Mouse (Mus musculus) liver, embryonic 16.5 days (tissue): ENCODE measurements at regions not wholly inside any gene's neighbourhood (a gene's known extent, or its start where the extent isn't known, plus 50 kb on each side); places are given as distances from the start of the nearest gene placed in this dataset.

ENCODE experiments used
- ATAC-seq: fragments of 200-750 bp; cut with Nextera tagmentation; 2 replicates; pipeline ENCODE4 v1.8.0; 2017; ENCODE audit warnings: low read depth, mild to moderate bottlenecking, moderate number of reproducible peaks, moderate library complexity
- H3K27ac ChIP-seq: fragments of 300-500 bp; sonication (generic); 2 replicates; pipeline ENCODE4 v1.5.1; 2014; ENCODE audit warnings: mild to moderate bottlenecking, low read length
- H3K27me3 ChIP-seq: fragments of 300-500 bp; sonication (generic); 2 replicates; pipeline ENCODE4 v1.6.1; 2014; ENCODE audit warnings: low read depth, low read length, mixed read lengths; ENCODE audit not compliant: control insufficient read depth, insufficient read depth
- H3K36me3 ChIP-seq: fragments of 300-500 bp; sonication (generic); 2 replicates; pipeline ENCODE4 v1.6.1; 2014; ENCODE audit warnings: mild to moderate bottlenecking; ENCODE audit not compliant: control insufficient read depth, insufficient read depth
- H3K4me1 ChIP-seq: fragments of 300-500 bp; sonication (generic); 2 replicates; pipeline ENCODE4 v1.6.1; 2014; ENCODE audit warnings: low read depth, low read length, mixed read lengths; ENCODE audit not compliant: control insufficient read depth
- H3K4me2 ChIP-seq: fragments of 300-500 bp; sonication (generic); 2 replicates; pipeline ENCODE4 v1.6.1; 2014; ENCODE audit warnings: low read depth, low read length, mixed read lengths
- H3K4me3 ChIP-seq: fragments of 300-500 bp; sonication (generic); 2 replicates; pipeline ENCODE4 v1.5.1; 2014; ENCODE audit warnings: low read depth, mild to moderate bottlenecking, low read length
- H3K9ac ChIP-seq: fragments of 300-500 bp; sonication (generic); 2 replicates; pipeline ENCODE4 v1.6.1; 2014; ENCODE audit warnings: low read depth, low read length
- H3K9me3 ChIP-seq: fragments of 300-500 bp; sonication (generic); replicated peaks from 2 replicates; pipeline ENCODE4 v1.6.1; 2016; ENCODE audit warnings: low read length; ENCODE audit not compliant: control insufficient read depth
- WGBS: fragments of 180-500 bp; shearing (Covaris S2); extraction: QIAGEN DNeasy Blood & Tissue Kit; methylation state at CpG from one replicate; pipeline ENCODE4 v1.1.7; 2014; ENCODE audit not compliant: insufficient replicate concordance; 5-methylcytosine and 5-hydroxymethylcytosine counted together

- ATAC-seq = no peak
- H3K4me3 ChIP-seq = no peak overlapping the region
Measured at GRCm38 (mm10) chr2:147895691-147896090, 151.1 kb downstream of the Foxa2 start.

GRCm38 (mm10) chr2:147894213-147894612 is 152.6 kb downstream of the Foxa2 start:
- no peak overlapping the region for H3K4me2 ChIP-seq
- no peaks in the 10 kb centered on the region for H3K4me1 ChIP-seq
- no peaks in the 10 kb centered on the region for H3K9me3 ChIP-seq
- 43% methylated on average over 1 of the region's 1 CpGs for WGBS
- H3K27me3 ChIP-seq = no peaks in the 10 kb centered on the region
- no peak overlapping the region for H3K4me3 ChIP-seq
- no peak for ATAC-seq
- no peak overlapping the region for H3K9ac ChIP-seq
- H3K27ac ChIP-seq = no peak overlapping the region
- H3K36me3 ChIP-seq = no peaks in the 10 kb centered on the region

More at GRCm38 (mm10) chr2:147895691-147896090, 151.1 kb downstream of the Foxa2 start:
- H3K27ac ChIP-seq = no peak overlapping the region
- 0% methylated on average over 1 of the region's 1 CpGs for WGBS
- H3K4me1 ChIP-seq = no peaks in the 10 kb centered on the region
- H3K27me3 ChIP-seq = no peaks in the 10 kb centered on the region
- no peak overlapping the region for H3K9ac ChIP-seq
- H3K9me3 ChIP-seq = no peaks in the 10 kb centered on the region
- no peak overlapping the region for H3K4me2 ChIP-seq
- H3K36me3 ChIP-seq = no peaks in the 10 kb centered on the region

GRCm38 (mm10) chr2:147886191-147886590 is 160.6 kb downstream of the Foxa2 start:
- no peak overlapping the region for H3K9ac ChIP-seq
- no peaks in the 10 kb centered on the region for H3K9me3 ChIP-seq
- H3K4me2 ChIP-seq = no peak overlapping the region
- H3K36me3 ChIP-seq = no peaks in the 10 kb centered on the region
- H3K4me1 ChIP-seq = no peaks in the 10 kb centered on the region
- WGBS = 37% methylated on average over 6 of the region's 6 CpGs
- H3K27me3 ChIP-seq = no peaks in the 10 kb centered on the region
- no peak for ATAC-seq
- H3K27ac ChIP-seq = no peak overlapping the region
- no peak overlapping the region for H3K4me3 ChIP-seq

GRCm38 (mm10) chr2:147877907-147878306 is 168.9 kb downstream of the Foxa2 start:
- no peaks in the 10 kb centered on the region for H3K9me3 ChIP-seq
- no peak overlapping the region for H3K9ac ChIP-seq
- H3K27me3 ChIP-seq = no peaks in the 10 kb centered on the region
- H3K4me3 ChIP-seq = no peak overlapping the region
- H3K4me2 ChIP-seq = no peak overlapping the region
- H3K4me1 ChIP-seq = no peaks in the 10 kb centered on the region
- 36% methylated on average over 13 of the region's 13 CpGs for WGBS
- no peaks in the 10 kb centered on the region for H3K36me3 ChIP-seq
- ATAC-seq = no peak
- H3K27ac ChIP-seq = no peak overlapping the region

- 18% methylated on average over 4 of the region's 4 CpGs for WGBS
- ATAC-seq = no peak
- no peak overlapping the region for H3K27ac ChIP-seq
- H3K36me3 ChIP-seq = no peaks in the 10 kb centered on the region
- no peak overlapping the region for H3K9ac ChIP-seq
- no peak overlapping the region; the same call in 1 of the 2 replicates for H3K4me3 ChIP-seq
- H3K4me2 ChIP-seq = no peak overlapping the region
- no peaks in the 10 kb centered on the region for H3K27me3 ChIP-seq
- H3K9me3 ChIP-seq = no peaks in the 10 kb centered on the region
- no peaks in the 10 kb centered on the region for H3K4me1 ChIP-seq
Measured at GRCm38 (mm10) chr2:147877543-147877904, 169.2 kb downstream of the Foxa2 start.

GRCm38 (mm10) chr2:147876708-147877542 is 169.8 kb downstream of the Foxa2 start:
- Histone ChIP-seq H3K9me3 (no peaks in the 10 kb centered on the region), H3K4me1 (no peaks in the 10 kb centered on the region), H3K4me3 (peak overlapping the region; percentile 12), H3K27me3 (no peaks in the 10 kb centered on the region), H3K9ac (no peak overlapping the region), H3K27ac (no peak overlapping the region), H3K4me2 (peak overlapping the region; percentile 12), H3K36me3 (no peaks in the 10 kb centered on the region)
- WGBS = 15% methylated on average over 19 of the region's 19 CpGs
- no peak for ATAC-seq

- H3K9me3 ChIP-seq = no peaks in the 10 kb centered on the region
- no peak overlapping the region for H3K27ac ChIP-seq
- H3K9ac ChIP-seq = no peak overlapping the region
- no peak overlapping the region for H3K4me3 ChIP-seq
- 52% methylated on average over 3 of the region's 3 CpGs for WGBS
- H3K4me2 ChIP-seq = no peak overlapping the region
- ATAC-seq = peak; percentile 9; the same call in 1 of the 2 replicates
- H3K36me3 ChIP-seq = no peaks in the 10 kb centered on the region
- H3K27me3 ChIP-seq = no peaks in the 10 kb centered on the region
- H3K4me1 ChIP-seq = no peaks in the 10 kb centered on the region
Measured at GRCm38 (mm10) chr2:147872972-147873371, 173.8 kb downstream of the Foxa2 start.

GRCm38 (mm10) chr2:147851186-147851802 is 195.5 kb downstream of the Foxa2 start:
- WGBS = 55% methylated on average over 6 of the region's 6 CpGs
- H3K9ac ChIP-seq = no peak overlapping the region
- H3K9me3 ChIP-seq = no peaks in the 10 kb centered on the region
- no peak overlapping the region for H3K4me3 ChIP-seq
- no peaks in the 10 kb centered on the region for H3K27me3 ChIP-seq
- H3K27ac ChIP-seq = no peak overlapping the region
- no peaks in the 10 kb centered on the region for H3K36me3 ChIP-seq
- no peak for ATAC-seq
- no peaks in the 10 kb centered on the region for H3K4me1 ChIP-seq
- H3K4me2 ChIP-seq = no peak overlapping the region
